Mouse (Mus musculus): ENCODE measurements at regions not wholly inside any gene's neighbourhood (a gene's known extent, or its start where the extent isn't known, plus 50 kb on each side); places are given as distances from the start of the nearest gene placed in this dataset.

- TF ChIP-seq ELF1 (IDR thresholded peaks at IDR 0.05; ENCODE audit: low read depth, low read length): no peak
- no peak for TF ChIP-seq EP300 (IDR thresholded peaks at IDR 0.05; ENCODE audit: low read depth in 1 of 2, low read length in 2 of 2)
- no peak for TF ChIP-seq POLR2A (IDR thresholded peaks at IDR 0.05; ENCODE audit: control insufficient read depth in 1 of 2, insufficient read depth in 1 of 2, low read depth in 1 of 2, low read length in 2 of 2, poor library complexity in 1 of 2)
- no peak for TF ChIP-seq ZNF384 (IDR thresholded peaks at IDR 0.05; ENCODE audit: low read depth, low read length)
- TF ChIP-seq TAL1 (IDR thresholded peaks at IDR 0.05; ENCODE audit: low read length): no peak
- no peak for TF ChIP-seq MAZ (IDR thresholded peaks at IDR 0.05; ENCODE audit: low read depth, low read length)
- TF ChIP-seq CHD2 (IDR thresholded peaks at IDR 0.05; ENCODE audit: low read length): no peak
- TF ChIP-seq TBP (IDR thresholded peaks at IDR 0.05; ENCODE audit: low read depth, low read length): no peak
- no peak for TF ChIP-seq UBTF (IDR thresholded peaks at IDR 0.05; ENCODE audit: borderline replicate concordance, insufficient read depth, low read depth, low read length)
- TF ChIP-seq CTCF (IDR thresholded peaks at IDR 0.05 in 2 of 3, conservative IDR thresholded peaks at IDR 0.05 in 1 of 3; ENCODE audit: control insufficient read depth in 1 of 3, insufficient read depth in 1 of 3, low read depth in 2 of 3, low read length in 3 of 3, poor library complexity in 1 of 3, severe bottlenecking in 1 of 3): no peak
- TF ChIP-seq USF1 (IDR thresholded peaks at IDR 0.05; ENCODE audit: low read depth, low read length): no peak
- no peak for TF ChIP-seq MYB (IDR thresholded peaks at IDR 0.05; ENCODE audit: low read depth, low read length)
- no peak overlapping the region for H3K27ac ChIP-seq (ENCODE audit: control insufficient read depth, low read depth, low read length)
- H3K27me3 ChIP-seq (ENCODE audit: control insufficient read depth in 1 of 2, insufficient read depth in 2 of 2, low read length in 2 of 2): no peaks in the 10 kb centered on the region; a peak in 1 of 4 replicates
- H3K4me1 ChIP-seq (ENCODE audit: control insufficient read depth in 1 of 2, insufficient read depth in 2 of 2, low read length in 2 of 2): peaks cover 12% of the 10 kb centered on the region in 2 experiments
- peaks cover 0 to 16% of the 10 kb centered on the region in 2 experiments; a peak in 2 of 4 replicates for H3K36me3 ChIP-seq (ENCODE audit: control insufficient read depth in 1 of 2, insufficient read depth in 2 of 2, low read length in 2 of 2)
- H3K9me3 ChIP-seq (replicated peaks; ENCODE audit: insufficient read depth, low read length): no peaks in the 10 kb centered on the region
- no peak for DNase-seq (ENCODE audit: low read depth, low spot score)
- no peaks in the 10 kb centered on the region for H3K79me2 ChIP-seq (ENCODE audit: control insufficient read depth, insufficient read depth, low read length, poor library complexity)
- H3K4me3 ChIP-seq (ENCODE audit: control insufficient read depth in 1 of 2, insufficient read depth in 1 of 2, low read depth in 2 of 2, low read length in 2 of 2): no peak overlapping the region
- no peak overlapping the region for H3K9ac ChIP-seq (ENCODE audit: control insufficient read depth, low read depth, low read length, poor library complexity, severe bottlenecking)
Observed at GRCm38 (mm10) chr6:133972054-133972705, 63.3 kb upstream of the Etv6 start.

DNA sequence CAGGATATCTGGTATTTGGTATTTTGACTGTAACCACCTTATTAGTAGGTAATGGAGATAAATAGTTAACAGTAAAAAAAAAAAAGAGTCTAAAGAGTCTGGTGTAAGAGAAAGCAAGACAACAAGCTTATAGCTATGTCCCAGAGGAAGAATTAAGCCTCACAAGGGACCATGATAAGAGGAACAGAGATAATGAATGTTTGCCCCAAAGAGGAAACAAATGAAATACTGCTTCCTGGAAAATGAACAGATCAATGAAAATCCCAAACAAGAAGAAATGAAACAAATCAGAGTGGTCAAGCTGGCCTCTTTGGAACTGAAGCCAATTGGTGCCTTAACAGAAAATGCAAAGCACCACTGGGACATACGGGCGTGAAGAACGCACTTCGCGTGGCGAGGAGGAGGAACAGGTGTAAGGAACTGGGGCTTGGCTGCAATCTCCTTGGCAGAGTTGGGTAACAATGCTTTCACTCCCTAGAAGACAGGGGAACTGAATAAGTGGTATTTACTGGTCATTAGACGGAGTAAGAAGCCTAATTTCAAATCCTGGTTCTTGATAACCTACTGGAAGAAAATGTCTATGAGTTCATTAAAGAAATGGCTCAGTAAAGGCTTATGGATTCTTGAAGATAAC, 62.2 kb upstream of the Etv6 start:
- no peak for TF ChIP-seq USF2 (IDR thresholded peaks at IDR 0.05; ENCODE audit: borderline replicate concordance in 1 of 2, insufficient read depth in 1 of 2, low read depth in 1 of 2, low read length in 2 of 2)
- no peak for TF ChIP-seq BHLHE40 (IDR thresholded peaks at IDR 0.05; ENCODE audit: borderline replicate concordance, low read depth, low read length)
- TF ChIP-seq CTCF (IDR thresholded peaks at IDR 0.05 in 2 of 3, conservative IDR thresholded peaks at IDR 0.05 in 1 of 3; ENCODE audit: control insufficient read depth in 1 of 3, insufficient read depth in 1 of 3, low read depth in 2 of 3, low read length in 3 of 3, poor library complexity in 1 of 3, severe bottlenecking in 1 of 3): no peak
- TF ChIP-seq CHD2 (IDR thresholded peaks at IDR 0.05; ENCODE audit: low read length): no peak
- TF ChIP-seq GABPA (IDR thresholded peaks at IDR 0.05; ENCODE audit: low read depth, low read length): no peak
- 0 out of 2 replicates have a peak, but pooled peaks have one; percentile 11 for TF ChIP-seq SIN3A (IDR thresholded peaks at IDR 0.05; ENCODE audit: low read length)
- peak; percentile 19; the same call in 1 of the 2 replicates for TF ChIP-seq ETS1 (IDR thresholded peaks at IDR 0.05; ENCODE audit: low read depth, low read length)
- no peak for TF ChIP-seq POLR2AphosphoS5 (IDR thresholded peaks at IDR 0.05; ENCODE audit: borderline replicate concordance, low read depth, low read length)
- TF ChIP-seq TAL1 (IDR thresholded peaks at IDR 0.05; ENCODE audit: low read length): no peak
- TF ChIP-seq UBTF (IDR thresholded peaks at IDR 0.05; ENCODE audit: borderline replicate concordance, insufficient read depth, low read depth, low read length): no peak
- TF ChIP-seq SMC3 (IDR thresholded peaks at IDR 0.05; ENCODE audit: low read depth, low read length): no peak
- TF ChIP-seq POLR2A (IDR thresholded peaks at IDR 0.05; ENCODE audit: control insufficient read depth in 1 of 2, insufficient read depth in 1 of 2, low read depth in 1 of 2, low read length in 2 of 2, poor library complexity in 1 of 2): no peak
- TF ChIP-seq ZC3H11A (IDR thresholded peaks at IDR 0.05; ENCODE audit: low read depth, low read length): no peak
- no peak for TF ChIP-seq ZMIZ1 (IDR thresholded peaks at IDR 0.05; ENCODE audit: low read depth, low read length)
- peak; percentile 54 for TF ChIP-seq GATA1 (IDR thresholded peaks at IDR 0.05; ENCODE audit: low read depth, low read length)
- TF ChIP-seq ZKSCAN1 (IDR thresholded peaks at IDR 0.05; ENCODE audit: low read depth, low read length): no peak
- TF ChIP-seq ZNF384 (IDR thresholded peaks at IDR 0.05; ENCODE audit: low read depth, low read length): peak; percentile 72
- TF ChIP-seq MAX (IDR thresholded peaks at IDR 0.05; ENCODE audit: low read length): no peak
- no peak for TF ChIP-seq NELFE (IDR thresholded peaks at IDR 0.05; ENCODE audit: low read depth, low read length)
- no peak for TF ChIP-seq USF1 (IDR thresholded peaks at IDR 0.05; ENCODE audit: low read depth, low read length)
- TF ChIP-seq EP300 (IDR thresholded peaks at IDR 0.05; ENCODE audit: low read depth in 1 of 2, low read length in 2 of 2): peak in 1 of 2 experiments; percentile 33; a peak in 1 of 4 replicates
- Histone ChIP-seq H3K27me3 (ENCODE audit: control insufficient read depth in 1 of 2, insufficient read depth in 2 of 2, low read length in 2 of 2) (no peaks in the 10 kb centered on the region; a peak in 1 of 4 replicates), H3K79me2 (ENCODE audit: control insufficient read depth, insufficient read depth, low read length, poor library complexity) (no peaks in the 10 kb centered on the region), H3K4me3 (ENCODE audit: control insufficient read depth in 1 of 2, insufficient read depth in 1 of 2, low read depth in 2 of 2, low read length in 2 of 2) (no peak overlapping the region), H3K4me1 (ENCODE audit: control insufficient read depth in 1 of 2, insufficient read depth in 2 of 2, low read length in 2 of 2) (peaks cover 4 to 6% of the 10 kb centered on the region in 2 experiments; a peak in 3 of 4 replicates), H3K36me3 (ENCODE audit: control insufficient read depth in 1 of 2, insufficient read depth in 2 of 2, low read length in 2 of 2) (peaks cover 0 to 7% of the 10 kb centered on the region in 2 experiments; a peak in 2 of 4 replicates), H3K27ac (ENCODE audit: control insufficient read depth, low read depth, low read length) (no peak overlapping the region), H3K9me3 (replicated peaks; ENCODE audit: insufficient read depth, low read length) (no peaks in the 10 kb centered on the region), H3K9ac (ENCODE audit: control insufficient read depth, low read depth, low read length, poor library complexity, severe bottlenecking) (no peak overlapping the region)
- DNase-seq (ENCODE audit: low read depth, low spot score): peak; percentile 12

Measured in MEL (cell line).